Mouse (Mus musculus): ENCODE measurements at regions not wholly inside any gene's neighbourhood (a gene's known extent, or its start where the extent isn't known, plus 50 kb on each side); places are given as distances from the start of the nearest gene placed in this dataset.

DNA sequence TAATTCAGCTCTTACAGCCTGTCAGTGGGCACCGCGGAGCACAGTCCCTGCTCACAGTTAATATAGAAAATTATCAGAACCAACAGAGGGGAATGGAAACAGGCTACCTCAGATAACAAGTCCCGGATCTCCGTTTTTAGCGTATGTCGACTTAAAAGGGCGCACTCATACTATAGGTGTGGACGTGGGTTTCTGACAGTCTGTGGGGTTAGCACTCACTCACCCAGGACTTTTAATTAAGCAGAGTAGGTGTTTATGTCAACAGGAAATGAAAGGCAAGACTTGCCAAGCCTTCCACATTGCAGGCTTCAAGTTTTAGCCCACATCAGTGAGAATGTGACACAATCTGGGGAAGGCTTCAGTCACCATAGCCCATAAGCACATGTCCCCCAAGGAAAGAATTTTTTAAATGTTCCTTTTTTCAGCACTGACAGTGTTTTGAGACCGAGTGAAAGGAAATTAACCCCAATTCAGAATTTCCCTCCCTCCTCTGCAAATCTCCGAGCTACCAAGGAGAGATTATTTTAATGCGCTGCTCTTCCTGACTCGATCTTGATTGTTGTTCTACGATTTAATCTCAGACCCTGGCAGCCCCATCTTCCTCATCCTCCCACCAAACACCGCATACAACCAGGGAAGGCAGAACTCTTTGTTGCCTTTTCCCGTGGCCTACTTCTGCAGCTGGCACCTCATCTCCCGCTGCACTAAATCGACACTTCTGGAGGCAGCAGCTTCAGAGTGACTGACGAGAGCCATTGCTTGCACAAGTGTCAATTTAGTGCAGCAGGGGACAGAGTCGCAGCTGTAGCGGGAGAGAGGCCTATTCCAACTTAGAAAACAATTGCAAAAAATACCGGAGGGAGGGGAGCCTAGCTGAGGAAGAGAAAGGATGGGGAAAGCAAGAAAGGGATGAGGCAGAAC lies 629.7 kb downstream of the Rwdd3 start:
- intact Hi-C loops (cut with DNase I) = no loop called here
- no peak for DNase-seq

DNA sequence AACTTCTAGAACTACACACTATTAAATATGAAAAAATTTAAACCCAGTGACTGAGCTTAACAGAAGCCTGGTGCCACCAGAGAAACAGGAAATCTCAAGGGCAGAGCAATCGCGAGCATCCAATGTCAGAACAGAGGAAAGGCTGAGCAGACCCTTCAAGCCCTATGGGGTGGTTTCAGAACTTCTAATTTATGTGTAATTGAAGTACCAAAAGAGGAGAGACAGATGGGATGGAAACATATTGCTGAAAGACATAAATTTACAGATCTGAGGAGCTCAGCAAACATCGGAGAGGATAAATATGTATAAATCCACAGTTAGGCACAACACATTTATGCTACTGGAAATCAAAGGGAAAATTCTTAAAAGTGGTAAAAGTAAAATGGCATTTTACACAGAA lies 637.6 kb downstream of the Rwdd3 start:
- no peak for DNase-seq
- intact Hi-C loops (cut with DNase I) = no loop called here

DNA sequence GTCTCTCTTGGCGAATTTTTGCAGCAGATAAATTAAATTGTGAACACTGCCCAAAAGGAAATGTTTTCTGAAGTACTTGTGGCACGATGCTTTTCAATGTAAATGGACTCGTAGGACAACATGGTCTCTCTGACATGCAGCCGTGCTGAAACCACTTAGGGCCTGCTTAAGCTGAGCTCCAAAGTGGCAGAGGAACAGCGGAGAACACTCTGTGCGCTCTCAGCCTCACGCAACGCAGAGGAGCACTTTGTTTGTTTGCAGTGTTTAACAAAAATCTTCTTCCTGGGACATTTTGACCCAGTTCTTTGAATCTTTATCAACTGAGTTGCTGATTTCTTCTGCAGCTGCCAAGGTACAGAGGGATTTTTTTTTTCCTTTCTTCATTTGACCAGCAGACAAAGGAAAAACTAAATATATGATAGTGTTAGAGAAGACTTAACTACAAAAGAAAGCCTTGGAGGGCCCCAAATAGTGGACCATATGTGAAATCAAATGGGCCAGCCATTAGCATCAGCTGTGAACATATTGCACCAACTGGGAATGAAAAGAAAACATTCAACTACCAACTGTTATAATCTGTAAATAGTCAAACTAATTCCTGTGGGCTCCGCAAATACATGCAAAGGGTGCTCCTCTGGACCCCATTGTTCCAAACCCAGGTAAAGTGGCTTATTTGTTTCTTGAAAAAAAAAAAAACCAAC lies 639.5 kb downstream of the Rwdd3 start:
- intact Hi-C loops (cut with DNase I) = no loop called here
- DNase-seq = no peak

DNA sequence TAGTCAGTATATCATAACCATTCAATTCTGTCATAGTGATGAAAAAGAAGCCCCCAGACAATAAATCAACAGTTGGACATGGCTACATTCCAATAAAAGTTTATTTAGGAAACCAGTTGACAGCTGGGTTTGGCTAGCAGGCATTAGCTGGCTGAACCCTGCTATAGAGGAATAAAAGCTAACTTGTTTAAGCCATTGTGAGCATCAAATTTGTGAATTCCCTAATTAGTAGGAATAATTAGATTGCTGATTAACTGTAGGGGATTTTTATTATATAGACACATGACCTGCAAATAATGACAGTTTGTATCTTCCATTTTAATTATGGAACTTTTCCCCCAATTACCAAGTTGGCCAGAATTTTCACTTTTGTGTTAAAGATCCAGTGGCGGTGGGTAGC lies 659.8 kb downstream of the Rwdd3 start:
- intact Hi-C loops (cut with DNase I) = no loop called here
- no peak for DNase-seq

DNA sequence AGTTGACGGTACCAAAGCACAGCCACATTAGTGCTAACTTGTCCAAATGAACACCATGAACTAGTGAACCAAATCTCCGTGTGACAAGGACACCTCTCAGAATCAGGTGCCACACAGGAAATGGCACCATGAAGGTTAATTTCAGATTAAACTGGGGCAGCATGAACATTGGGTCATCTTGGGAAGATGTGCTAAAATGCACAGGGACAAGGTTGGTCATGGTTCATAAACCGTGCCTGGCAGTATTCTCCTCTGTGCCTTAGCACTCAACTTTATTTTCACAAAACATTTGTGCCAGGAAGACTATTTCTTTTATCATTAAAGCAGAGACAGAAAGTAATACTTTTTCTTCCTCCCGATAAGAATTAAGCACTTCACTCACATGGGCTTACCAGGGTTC lies 672.6 kb downstream of the Rwdd3 start:
- intact Hi-C loops (cut with DNase I) = no loop called here
- DNase-seq = no peak

DNA sequence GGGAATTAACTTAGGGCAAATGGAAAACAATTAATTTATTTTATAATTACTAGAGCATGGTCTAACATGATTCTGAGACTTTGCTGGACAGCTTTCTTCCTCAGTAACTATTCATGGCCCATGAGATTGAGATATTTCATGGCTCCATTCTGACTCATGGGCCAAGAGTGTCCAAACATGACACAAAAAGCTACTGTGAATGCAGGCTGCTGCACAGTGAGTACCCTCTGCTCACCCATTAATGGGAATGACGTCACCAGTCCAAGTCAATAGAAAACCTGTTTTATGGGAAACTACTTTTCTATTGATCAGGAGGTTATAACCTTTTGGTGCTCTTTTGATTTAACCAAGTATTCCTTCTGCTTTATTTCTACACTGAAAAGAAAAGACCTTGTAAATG lies 693.6 kb downstream of the Rwdd3 start:
- intact Hi-C loops (cut with DNase I) = no loop called here
- DNase-seq = no peak

DNA sequence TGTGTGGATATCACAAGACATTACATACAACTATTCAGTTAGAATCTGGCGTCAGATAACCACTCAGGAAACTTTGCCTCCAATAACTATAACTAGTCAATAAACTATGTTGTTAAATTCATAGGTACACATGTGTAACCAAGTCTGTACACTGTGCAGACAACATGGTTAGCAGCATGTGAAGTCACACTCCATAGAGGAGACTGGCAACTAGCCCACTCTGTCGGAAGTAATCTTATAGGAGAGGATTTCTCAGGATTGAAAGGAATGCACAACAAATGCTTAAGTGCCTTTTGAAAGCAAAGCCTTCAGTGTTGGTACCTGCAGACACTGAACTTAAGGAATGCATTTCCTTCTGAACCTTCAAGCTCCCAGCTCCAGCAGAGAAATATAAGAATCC lies 693.0 kb upstream of the Ptbp2 start:
- intact Hi-C loops (cut with DNase I) = no loop called here

DNA sequence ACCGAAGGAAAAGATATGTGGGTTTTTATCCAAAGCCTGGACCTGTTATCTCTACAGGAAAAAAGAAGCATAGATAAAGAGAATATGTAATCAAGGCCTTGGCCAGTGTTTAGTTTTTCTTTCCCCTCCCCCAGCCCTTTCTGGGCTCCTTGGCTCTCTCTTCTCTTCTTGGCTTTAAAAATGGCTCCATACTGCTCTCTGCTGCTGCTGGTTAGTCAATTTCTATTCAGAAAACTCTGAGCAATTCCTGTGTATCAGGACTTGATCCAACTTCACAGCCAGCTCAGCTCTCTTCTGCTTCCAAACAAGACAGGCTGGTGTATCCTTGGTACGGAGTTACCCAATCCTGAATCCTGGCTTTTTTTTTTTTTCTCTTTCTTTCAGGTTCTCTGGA lies 689.4 kb upstream of the Ptbp2 start:
- DNase-seq = peak; percentile 15 to 16
- intact Hi-C loops (cut with DNase I) = no loop called here

More for the DNA sequence above, 693.0 kb upstream of the Ptbp2 start:
- DNase-seq = no peak

DNA sequence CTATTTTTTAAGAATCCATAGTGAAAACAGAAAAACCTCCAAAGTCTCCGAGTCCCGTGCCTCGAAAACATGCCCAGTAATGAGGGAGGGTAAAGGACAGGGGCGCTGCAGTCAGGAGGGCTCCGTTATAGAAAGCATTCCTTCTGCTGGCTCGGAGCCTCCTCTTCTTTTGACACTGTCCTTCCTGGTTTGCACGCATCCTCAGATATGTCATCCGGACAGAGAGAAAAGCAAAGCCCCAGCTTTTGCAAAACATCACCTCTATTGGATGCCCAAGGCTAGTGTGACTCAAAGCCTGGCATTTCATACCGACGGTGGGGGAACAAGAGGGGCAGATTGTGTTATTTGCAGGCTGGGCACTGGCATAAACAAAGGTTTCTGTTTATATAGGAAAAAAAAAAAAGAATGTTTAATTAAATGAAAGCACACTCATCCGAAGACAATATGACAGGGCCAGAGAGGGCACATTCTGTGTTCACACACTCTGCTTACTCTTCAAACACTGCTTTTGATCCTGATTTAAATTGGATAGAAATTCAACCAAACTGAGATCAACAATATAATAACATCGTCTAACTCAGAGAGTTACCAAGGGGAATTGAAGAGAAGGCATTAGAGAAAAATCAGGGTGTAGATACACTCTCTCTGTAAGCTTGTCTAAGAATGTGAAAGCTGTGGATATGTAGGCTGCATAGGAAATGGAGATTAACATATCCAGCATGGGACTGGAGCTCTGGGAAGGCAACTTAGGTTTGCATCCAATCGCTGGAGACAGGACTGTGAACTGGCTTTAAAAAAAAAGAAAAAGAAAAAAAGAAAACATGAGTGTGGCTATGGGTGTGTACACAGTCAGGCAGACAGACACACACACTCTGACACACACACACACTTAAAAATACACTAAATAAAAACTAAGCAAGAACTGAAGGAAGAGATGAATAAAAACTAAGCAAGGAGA lies 688.7 kb upstream of the Ptbp2 start:
- DNase-seq = no peak
- intact Hi-C loops (cut with DNase I) = no loop called here

DNA sequence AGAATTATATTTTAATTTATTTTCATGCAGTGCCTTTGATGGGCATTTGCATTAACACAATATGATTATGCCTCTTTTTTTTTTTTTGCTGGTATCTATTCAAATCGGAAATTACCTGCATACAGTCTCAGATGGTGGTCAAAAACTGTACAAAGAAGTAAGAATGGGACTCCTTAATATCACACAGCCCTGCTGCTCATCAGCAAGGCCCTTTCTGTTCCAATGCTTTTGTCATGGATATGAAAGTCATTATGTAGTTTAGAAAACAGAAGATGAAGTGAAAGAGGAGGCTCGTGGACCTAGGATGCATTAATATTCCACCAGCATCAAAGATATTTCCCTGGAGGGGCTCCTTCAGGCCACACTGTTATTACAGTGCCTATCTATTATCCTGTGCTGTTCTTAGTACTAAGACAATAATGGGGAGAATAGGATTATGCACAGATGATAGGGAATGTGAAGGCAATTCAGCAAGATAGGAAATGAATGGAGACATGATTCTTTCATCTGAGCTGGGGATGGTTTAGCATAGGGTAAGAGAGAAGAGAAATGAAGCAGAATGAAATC lies 687.7 kb upstream of the Ptbp2 start:
- intact Hi-C loops (cut with DNase I) = no loop called here
- DNase-seq = no peak

DNA sequence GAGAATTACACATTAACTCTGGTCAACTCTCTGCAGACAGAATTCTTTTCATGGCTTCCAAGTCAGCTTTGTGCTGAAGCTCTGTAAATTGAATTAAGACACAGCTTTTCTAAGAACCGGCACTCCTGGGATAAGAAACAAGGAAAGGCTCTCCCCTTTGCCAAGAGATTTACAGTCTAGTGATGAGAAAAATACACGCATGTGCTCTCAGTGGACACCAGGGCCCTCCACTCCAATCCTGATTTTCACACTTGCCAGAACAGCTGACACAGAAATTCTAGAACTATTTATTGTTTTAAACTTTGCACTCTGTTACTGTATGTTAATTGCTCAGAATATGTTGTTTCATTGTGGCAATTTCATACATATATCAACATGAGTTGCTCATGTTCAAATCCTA lies 684.6 kb upstream of the Ptbp2 start:
- no peak for DNase-seq
- intact Hi-C loops (cut with DNase I) = no loop called here

DNA sequence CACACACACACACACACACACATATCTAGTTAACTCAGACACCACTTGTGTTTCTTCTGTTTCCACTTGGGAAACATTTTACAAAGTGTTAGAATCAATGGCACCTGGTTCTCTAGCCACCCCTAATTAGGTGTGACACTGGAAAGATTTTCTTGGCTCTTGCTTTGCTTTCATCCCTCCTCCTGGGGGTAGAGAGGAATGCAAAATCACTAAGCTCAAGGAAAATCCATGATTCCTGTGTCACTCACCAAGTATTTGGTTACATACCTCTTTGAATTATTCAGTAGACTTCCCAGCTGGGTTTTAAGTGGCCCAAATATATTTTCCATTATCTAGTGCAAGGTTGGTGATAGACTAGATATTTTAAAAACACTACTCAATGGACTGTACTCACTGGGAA lies 676.5 kb upstream of the Ptbp2 start:
- intact Hi-C loops (cut with DNase I) = no loop called here
- DNase-seq = no peak

DNA sequence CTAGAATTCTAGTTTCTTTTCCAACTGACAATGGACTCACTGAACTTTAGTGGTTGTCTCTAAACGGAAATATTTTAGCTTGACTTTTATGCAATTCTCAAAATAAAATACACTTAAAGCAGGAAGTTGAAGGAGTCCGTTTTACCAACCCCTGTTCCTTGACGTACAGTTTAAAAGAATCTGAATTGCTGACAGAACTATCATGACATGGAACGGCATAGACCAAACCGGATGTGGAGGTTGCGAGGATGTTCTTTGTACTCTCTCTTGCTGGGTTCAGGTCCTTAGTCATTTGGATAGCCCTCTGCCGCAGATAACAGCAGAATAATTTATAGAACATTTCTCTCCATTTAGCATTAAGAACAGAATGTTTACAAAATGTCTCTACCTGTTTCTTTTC lies 673.6 kb upstream of the Ptbp2 start:
- intact Hi-C loops (cut with DNase I) = no loop called here
- no peak for DNase-seq

DNA sequence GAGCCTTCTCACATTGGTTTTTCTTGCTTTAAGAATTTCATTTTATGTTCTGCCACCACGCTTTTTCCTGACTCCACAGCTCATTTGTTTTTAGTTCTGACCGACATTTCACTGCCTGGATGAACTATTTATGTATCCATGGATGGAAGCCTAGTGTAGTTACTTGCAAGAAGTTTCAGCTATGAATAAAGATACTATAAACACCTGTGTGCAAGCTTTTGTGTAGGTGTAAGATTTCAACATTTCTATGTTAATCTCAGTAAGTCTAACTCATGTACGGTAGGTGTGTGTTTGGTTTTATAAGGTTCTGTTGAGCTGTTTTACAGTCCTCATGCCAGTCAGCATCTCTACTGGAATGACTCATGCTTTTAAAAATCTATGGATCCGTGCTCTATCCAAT lies 656.9 kb upstream of the Ptbp2 start:
- intact Hi-C loops (cut with DNase I) = no loop called here
- DNase-seq = no peak

DNA sequence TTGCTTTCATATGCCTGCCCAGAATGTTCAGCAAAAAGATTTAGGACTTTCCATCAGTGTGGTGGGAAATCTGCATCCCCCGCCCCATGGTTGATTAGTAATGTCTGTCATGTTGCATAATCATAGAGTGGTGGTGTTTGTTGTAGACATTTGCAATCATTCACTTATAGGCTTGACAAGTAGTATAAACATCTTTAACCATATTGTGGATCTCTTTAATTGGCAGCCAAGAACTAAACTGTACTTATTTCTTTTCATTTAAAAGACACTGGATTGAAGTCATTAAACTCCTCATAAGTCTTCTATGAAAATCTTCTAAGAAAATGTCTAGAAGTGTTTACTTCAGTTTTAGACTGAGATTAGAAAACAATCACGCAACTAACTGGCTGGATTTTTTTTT lies 646.0 kb upstream of the Ptbp2 start:
- no peak for DNase-seq
- intact Hi-C loops (cut with DNase I) = no loop called here

DNA sequence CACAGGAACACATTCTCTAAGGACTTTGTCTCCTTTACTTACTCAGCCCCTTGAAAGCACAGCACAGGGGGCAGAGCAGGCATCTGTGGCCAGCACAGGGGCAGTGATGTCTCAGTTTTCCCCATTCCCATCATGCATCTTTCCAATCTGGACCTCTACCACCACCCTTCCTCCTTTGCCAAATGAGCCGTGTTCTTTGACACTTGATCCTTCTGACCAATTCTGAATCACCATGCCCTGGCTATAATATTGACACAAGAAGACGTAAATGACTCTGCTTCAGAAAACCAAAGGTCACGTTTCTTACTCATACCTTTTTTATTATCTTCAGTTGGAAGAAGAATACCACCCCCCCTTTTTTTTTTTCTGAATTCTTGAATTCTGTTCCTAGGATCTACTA lies 632.4 kb upstream of the Ptbp2 start:
- no peak for DNase-seq
- intact Hi-C loops (cut with DNase I) = no loop called here

DNA sequence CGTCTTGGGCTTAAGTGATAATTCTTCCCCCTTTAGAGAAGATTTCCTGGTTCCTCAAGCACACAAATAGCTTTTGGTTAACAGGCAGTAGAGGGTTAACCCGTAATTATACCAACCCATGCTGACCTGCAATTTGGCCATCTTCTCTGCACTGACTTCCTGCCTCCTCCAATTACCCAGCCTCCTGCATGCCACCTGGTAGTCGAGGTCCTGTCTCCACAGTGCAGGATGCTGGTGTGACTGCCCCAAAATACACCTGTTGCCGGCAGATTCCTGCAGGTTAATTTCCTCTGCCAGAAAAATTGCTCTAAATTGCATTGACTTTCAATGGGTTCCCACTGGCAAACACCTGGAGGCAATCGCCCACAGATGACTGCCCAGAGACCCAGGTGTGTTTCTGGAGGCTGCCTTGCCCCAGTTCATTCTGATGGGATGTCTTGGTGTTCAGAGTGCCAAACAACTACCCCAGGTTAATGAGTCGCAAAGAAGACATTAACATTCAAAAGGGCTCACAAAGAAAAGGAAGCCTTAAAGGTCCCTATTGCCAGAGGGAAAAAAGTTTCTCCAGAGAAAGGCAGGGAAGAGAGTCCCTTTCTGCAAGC lies 591.5 kb upstream of the Ptbp2 start:
- intact Hi-C loops (cut with DNase I) = no loop called here
- no peak for DNase-seq

DNA sequence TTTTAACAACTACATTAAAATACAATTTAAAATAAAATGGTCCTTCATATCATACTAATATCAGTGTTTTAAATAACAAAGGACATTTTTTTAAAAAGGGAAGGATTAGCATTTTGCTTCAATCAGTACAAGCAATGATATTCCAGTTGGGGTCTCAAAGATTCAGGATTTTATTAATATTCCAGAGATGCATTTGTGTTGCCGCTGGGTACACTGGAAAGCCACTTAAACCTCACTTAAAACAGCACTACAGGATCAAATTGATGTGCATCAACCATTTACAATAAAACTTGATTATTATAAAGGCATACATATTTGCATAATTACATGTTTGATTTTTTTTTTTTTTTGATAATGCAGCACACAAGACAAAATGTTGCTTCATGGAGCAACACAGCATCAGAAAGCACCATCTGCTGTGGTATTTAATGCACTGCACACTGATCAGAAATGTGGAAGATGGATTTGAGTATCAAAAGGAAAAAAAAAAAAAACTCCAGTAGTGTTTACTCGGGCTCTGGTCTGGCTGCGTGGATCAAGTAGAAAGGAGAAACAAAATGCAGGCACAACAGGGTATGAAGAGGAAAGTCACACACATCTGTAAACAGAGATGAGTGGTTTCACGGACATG lies 558.6 kb upstream of the Ptbp2 start:
- no peak for DNase-seq
- intact Hi-C loops (cut with DNase I) = no loop called here

DNA sequence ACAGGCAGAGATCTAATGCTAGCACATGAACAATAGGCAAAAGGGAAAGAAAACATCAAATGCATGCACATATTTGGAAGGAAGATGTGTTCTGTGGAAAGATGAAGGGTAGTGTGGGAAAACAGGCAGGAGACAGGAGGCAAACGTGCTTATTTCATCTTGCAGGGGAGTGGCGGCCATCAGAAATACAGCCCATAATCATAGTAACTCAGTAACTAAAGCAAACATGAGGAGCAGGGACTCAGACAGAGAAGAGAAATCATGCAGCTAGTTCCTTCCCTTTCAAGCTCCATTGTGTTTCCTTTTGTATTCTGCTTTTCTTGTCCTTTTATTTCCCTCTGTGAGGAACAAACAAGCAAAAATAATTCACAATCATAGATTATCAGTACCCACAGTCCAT lies 557.6 kb upstream of the Ptbp2 start:
- intact Hi-C loops (cut with DNase I) = no loop called here
- no peak for DNase-seq

All from heart, postnatal 36 days (tissue).